Comparison of ENCODE assay signal across 14 mouse cellular contexts in genomic region chr11:88431363-88432269, GRCm38 (mm10).
DNase-seq lines count a peak whose midpoint lies in the region; ATAC-seq and TF ChIP-seq lines count a peak whose summit lies in the region.
"Had no signal": no experiment of that assay in that cellular context is flagged by ENCODE, and none has a peak within 500 bp of the region (broad histone marks: within the 10 kb centered on the region; RNA-seq: fewer than 3 reads in every experiment).

No protein-coding gene starts in this region.

- H3K36me3 ChIP-seq in embryonic facial prominence, embryonic 13.5 days = no peaks in the 10 kb centered on the region
- H3K36me3 ChIP-seq in embryonic facial prominence, embryonic 10.5 days (replicated peaks) = peaks cover 24% of the 10 kb centered on the region
- peaks cover 35% of the 10 kb centered on the region for H3K36me3 ChIP-seq in hindbrain, embryonic 10.5 days
- no peaks in the 10 kb centered on the region for H3K36me3 ChIP-seq in midbrain, embryonic 14.5 days (ENCODE audit: control insufficient read depth, insufficient read depth, low read length)
- H3K36me3 ChIP-seq in intestine, embryonic 16.5 days (ENCODE audit: control insufficient read depth, insufficient read depth, low read length) = no peaks in the 10 kb centered on the region

- no peak for DNase-seq in embryonic facial prominence, embryonic 10.5 days (ENCODE audit: low spot score)
- peak; percentile 81 for DNase-seq in brain, embryonic 14.5 days (ENCODE audit: low read depth)
- DNase-seq in hindbrain, embryonic 10.5 days (ENCODE audit: low spot score) = no peak
- DNase-seq in midbrain, embryonic 14.5 days = peak; percentile 72
- DNase-seq in spleen, adult 12 weeks (ENCODE audit: low spot score) = no peak
- no peak for DNase-seq in cerebellum, adult 2 months
- DNase-seq: cerebellum, adult 9-10 months; heart, postnatal 4 days; layer of hippocampus, postnatal 36 days; lung, postnatal 36 days had no signal

- peaks cover 45% of the 10 kb centered on the region for H3K4me1 ChIP-seq in embryonic facial prominence, embryonic 13.5 days
- peaks cover 26% of the 10 kb centered on the region for H3K4me1 ChIP-seq in embryonic facial prominence, embryonic 10.5 days
- peaks cover 45% of the 10 kb centered on the region for H3K4me1 ChIP-seq in hindbrain, embryonic 10.5 days (replicated peaks)
- peaks cover 47% of the 10 kb centered on the region for H3K4me1 ChIP-seq in midbrain, embryonic 14.5 days (ENCODE audit: control insufficient read depth, insufficient read depth, low read length)
- H3K4me1 ChIP-seq in cerebellum, adult 2 months (ENCODE audit: control insufficient read depth, insufficient read depth, low read length) = peaks cover 21% of the 10 kb centered on the region
- H3K4me1 ChIP-seq in intestine, embryonic 16.5 days (ENCODE audit: control insufficient read depth, insufficient read depth, low read length) = no peaks in the 10 kb centered on the region

- 63% methylated on average over 22 of the region's 22 CpGs for WGBS in embryonic facial prominence, embryonic 13.5 days
- 85% methylated on average over 22 of the region's 22 CpGs for WGBS in embryonic facial prominence, embryonic 10.5 days
- 84% methylated on average over 22 of the region's 22 CpGs for WGBS in hindbrain, embryonic 10.5 days
- WGBS in midbrain, embryonic 14.5 days = 17% methylated on average over 22 of the region's 22 CpGs
- 60% methylated on average over 22 of the region's 22 CpGs for WGBS in cerebellum, adult 2 months
- WGBS in intestine, embryonic 16.5 days = 60% methylated on average over 22 of the region's 22 CpGs

- no peak for TF ChIP-seq CTCF in brain, embryonic 14.5 days (IDR thresholded peaks at IDR 0.05; ENCODE audit: borderline replicate concordance, extremely low read depth, insufficient read depth, insufficient read length)
- no peak for TF ChIP-seq CTCF in cerebellum, adult 2 months (IDR thresholded peaks at IDR 0.05; ENCODE audit: borderline replicate concordance, insufficient read depth, low read depth, low read length)

- peak overlapping the region; percentile 16; the same call in 1 of the 2 replicates for H3K4me2 ChIP-seq in embryonic facial prominence, embryonic 13.5 days
- H3K4me2 ChIP-seq in midbrain, embryonic 14.5 days (ENCODE audit: low read length) = peak overlapping the region; percentile 13; the same call in 1 of the 2 replicates
- H3K4me2 ChIP-seq in intestine, embryonic 16.5 days (ENCODE audit: low read depth, low read length) = no peak overlapping the region
- H3K4me2 ChIP-seq: liver, embryonic 11.5 days had no signal

- ATAC-seq in embryonic facial prominence, embryonic 13.5 days (ENCODE audit: insufficient number of reproducible peaks, insufficient read depth, low FRiP score, low TSS enrichment, low read depth) = peak; percentile 69; the same call in 1 of the 2 replicates
- ATAC-seq in midbrain, embryonic 14.5 days (ENCODE audit: low FRiP score, low TSS enrichment) = peak; percentile 64; the same call in 1 of the 2 replicates
- no peak for ATAC-seq in intestine, embryonic 16.5 days

- H3K9me3 ChIP-seq in embryonic facial prominence, embryonic 13.5 days = no peaks in the 10 kb centered on the region
- no peaks in the 10 kb centered on the region for H3K9me3 ChIP-seq in embryonic facial prominence, embryonic 10.5 days
- no peaks in the 10 kb centered on the region for H3K9me3 ChIP-seq in hindbrain, embryonic 10.5 days
- no peaks in the 10 kb centered on the region for H3K9me3 ChIP-seq in midbrain, embryonic 14.5 days (ENCODE audit: control insufficient read depth, low read length)
- H3K9me3 ChIP-seq in intestine, embryonic 16.5 days (ENCODE audit: control insufficient read depth, low read length) = no peaks in the 10 kb centered on the region

- H3K4me3 ChIP-seq in embryonic facial prominence, embryonic 13.5 days = no peak overlapping the region
- H3K4me3 ChIP-seq in embryonic facial prominence, embryonic 10.5 days = no peak overlapping the region
- no peak overlapping the region for H3K4me3 ChIP-seq in hindbrain, embryonic 10.5 days
- H3K4me3 ChIP-seq in midbrain, embryonic 14.5 days (replicated peaks; ENCODE audit: low read depth, low read length) = no peak overlapping the region
- no peak overlapping the region for H3K4me3 ChIP-seq in cerebellum, adult 2 months (replicated peaks; ENCODE audit: insufficient read depth, low read depth, low read length)
- H3K4me3 ChIP-seq in intestine, embryonic 16.5 days (ENCODE audit: low read length) = no peak overlapping the region
- H3K4me3 ChIP-seq: erythroblast, embryonic 14.5 days had no signal

- no peaks in the 10 kb centered on the region for H3K27me3 ChIP-seq in embryonic facial prominence, embryonic 13.5 days
- H3K27me3 ChIP-seq in embryonic facial prominence, embryonic 10.5 days (replicated peaks; ENCODE audit: low read depth, poor library complexity, severe bottlenecking) = no peaks in the 10 kb centered on the region
- H3K27me3 ChIP-seq in hindbrain, embryonic 10.5 days (ENCODE audit: insufficient read depth, poor library complexity, severe bottlenecking) = no peaks in the 10 kb centered on the region
- no peaks in the 10 kb centered on the region for H3K27me3 ChIP-seq in midbrain, embryonic 14.5 days (ENCODE audit: control insufficient read depth, insufficient read depth, low read length)
- no peaks in the 10 kb centered on the region for H3K27me3 ChIP-seq in cerebellum, adult 2 months (ENCODE audit: control insufficient read depth, insufficient read depth, low read length)
- H3K27me3 ChIP-seq in intestine, embryonic 16.5 days (replicated peaks; ENCODE audit: control insufficient read depth, insufficient read depth, low read length) = no peaks in the 10 kb centered on the region

- no peak overlapping the region for H3K9ac ChIP-seq in embryonic facial prominence, embryonic 13.5 days
- peak overlapping the region; percentile 42; the same call in 1 of the 2 replicates for H3K9ac ChIP-seq in midbrain, embryonic 14.5 days (replicated peaks; ENCODE audit: low read length)
- no peak overlapping the region for H3K9ac ChIP-seq in intestine, embryonic 16.5 days (ENCODE audit: low read depth, low read length)

- no peak for TF ChIP-seq POLR2A in brain, embryonic 14.5 days (IDR thresholded peaks at IDR 0.05; ENCODE audit: borderline replicate concordance, extremely low read depth, insufficient read depth, insufficient read length, poor library complexity, severe bottlenecking)
- no peak for TF ChIP-seq POLR2A in cerebellum, adult 2 months (IDR thresholded peaks at IDR 0.05; ENCODE audit: borderline replicate concordance, insufficient read depth, low read length)

- H3K27ac ChIP-seq in embryonic facial prominence, embryonic 13.5 days = peak overlapping the region; percentile 48; the same call in 1 of the 2 replicates
- H3K27ac ChIP-seq in embryonic facial prominence, embryonic 10.5 days (replicated peaks) = no peak overlapping the region
- peak overlapping the region; percentile 54 for H3K27ac ChIP-seq in hindbrain, embryonic 10.5 days
- peak overlapping the region; percentile 81 for H3K27ac ChIP-seq in midbrain, embryonic 14.5 days (replicated peaks; ENCODE audit: low read depth, low read length)
- H3K27ac ChIP-seq in cerebellum, adult 2 months (ENCODE audit: insufficient read depth, low read length) = no peak overlapping the region
- H3K27ac ChIP-seq in intestine, embryonic 16.5 days (ENCODE audit: low read length) = no peak overlapping the region

Comparison
In these comparisons a context has a peak if more than half of its experiments do, and no peak if none do; other contexts are left out.
1. H3K27ac ChIP-seq: peak in embryonic facial prominence, embryonic 13.5 days (single experiment), hindbrain, embryonic 10.5 days (single experiment) and midbrain, embryonic 14.5 days (single experiment); none in embryonic facial prominence, embryonic 10.5 days (single experiment), cerebellum, adult 2 months (single experiment) and intestine, embryonic 16.5 days (single experiment).
2. DNase-seq: peak in brain, embryonic 14.5 days (single experiment) and midbrain, embryonic 14.5 days (single experiment); none in embryonic facial prominence, embryonic 10.5 days (single experiment), hindbrain, embryonic 10.5 days (single experiment), spleen, adult 12 weeks (single experiment) and cerebellum, adult 2 months (0 of 2).